Mouse (Mus musculus) retina, postnatal 1 day (tissue): ENCODE measurements around the gene Pwwp2b.

Source experiments
- DNase-seq: peaks from one replicate; pipeline ENCODE4 v3.0.0-alpha.2; 2012

The Pwwp2b gene

GRCm38 (mm10) chr7:139247881-139248614 is at the start of gene Pwwp2b:
Gene Pwwp2b (plus strand): TSS chr7:139248482.
- peak; percentile 87 for DNase-seq

- DNase-seq = peak; percentile 87
Measured at GRCm38 (mm10) chr7:139200108-139200507, 48.2 kb upstream of the Pwwp2b start.

GRCm38 (mm10) chr7:139201209-139201608 is 47.1 kb upstream of the Pwwp2b start:
- no peak for DNase-seq

GRCm38 (mm10) chr7:139208023-139208772 is 40.1 kb upstream of the Pwwp2b start:
- peak; percentile 87 for DNase-seq

GRCm38 (mm10) chr7:139208773-139209095 is 39.5 kb upstream of the Pwwp2b start:
- no peak for DNase-seq

GRCm38 (mm10) chr7:139211761-139212160 is 36.5 kb upstream of the Pwwp2b start:
- no peak for DNase-seq

- DNase-seq = peak; percentile 100
Measured at GRCm38 (mm10) chr7:139212754-139213745, 35.2 kb upstream of the Pwwp2b start, which contains the start of the genes Lrrc27 and Stk32c. Gene Lrrc27 (plus strand): TSS chr7:139212988. Gene Stk32c (minus strand): TSS chr7:139213307.

- DNase-seq = no peak
Measured at GRCm38 (mm10) chr7:139213751-139214150, 34.5 kb upstream of the Pwwp2b start.

GRCm38 (mm10) chr7:139214160-139214559 is 34.1 kb upstream of the Pwwp2b start:
- DNase-seq = no peak

GRCm38 (mm10) chr7:139214596-139215340 is 33.5 kb upstream of the Pwwp2b start:
- DNase-seq = no peak

- DNase-seq = no peak
Measured at GRCm38 (mm10) chr7:139215516-139215915, 32.8 kb upstream of the Pwwp2b start.

GRCm38 (mm10) chr7:139215946-139216345 is 32.3 kb upstream of the Pwwp2b start:
- no peak for DNase-seq

- no peak for DNase-seq
Measured at GRCm38 (mm10) chr7:139216464-139216863, 31.8 kb upstream of the Pwwp2b start.

- DNase-seq = no peak
Measured at GRCm38 (mm10) chr7:139217046-139217445, 31.2 kb upstream of the Pwwp2b start.

GRCm38 (mm10) chr7:139218641-139219415 is 29.5 kb upstream of the Pwwp2b start:
- DNase-seq = no peak

GRCm38 (mm10) chr7:139219486-139219885 is 28.8 kb upstream of the Pwwp2b start:
- DNase-seq = no peak

- DNase-seq = peak; percentile 94
Measured at GRCm38 (mm10) chr7:139220303-139220702, 28.0 kb upstream of the Pwwp2b start.

- DNase-seq = no peak
Measured at GRCm38 (mm10) chr7:139221072-139221471, 27.2 kb upstream of the Pwwp2b start.

GRCm38 (mm10) chr7:139221856-139222255 is 26.4 kb upstream of the Pwwp2b start:
- DNase-seq = no peak

GRCm38 (mm10) chr7:139222341-139222740 is 25.9 kb upstream of the Pwwp2b start:
- DNase-seq = no peak

- DNase-seq = no peak
Measured at GRCm38 (mm10) chr7:139224070-139224469, 24.2 kb upstream of the Pwwp2b start.
